Mouse (Mus musculus) bone marrow, adult 2 months (tissue): ENCODE results near the gene Aurkaip1. TPM values are rescaled to one million over a fixed set of nuclear protein-coding genes. Genes with fewer than 3 reads are reported as not detected.

ENCODE experiments used
- H3K27ac ChIP-seq: fragments of 200-500 bp; 2 replicates; pipeline ENCODE4 v1.5.1; 2012; ENCODE audit warnings: low read depth, mild to moderate bottlenecking, control low read depth, inconsistent platforms, low read length; ENCODE audit not compliant: control insufficient read depth, poor library complexity, insufficient read depth
- H3K4me1 ChIP-seq: fragments of 200-500 bp; 2 replicates; pipeline ENCODE4 v1.6.1; 2011; ENCODE audit warnings: low read length; ENCODE audit not compliant: control insufficient read depth, insufficient read depth
- H3K4me3 ChIP-seq: fragments of 200-500 bp; replicated peaks from 2 replicates; pipeline ENCODE3; 2011; ENCODE audit warnings: mild to moderate bottlenecking, low read depth, low read length, control low read depth; ENCODE audit not compliant: control insufficient read depth
- CTCF ChIP-seq: fragments of 200-500 bp; IDR thresholded peaks from 2 replicates; pipeline ENCODE4 v1.5.1; 2011; ENCODE audit warnings: low read length, control low read depth; ENCODE audit not compliant: control insufficient read depth, insufficient read depth
- POLR2A ChIP-seq: fragments of 200-500 bp; IDR thresholded peaks from 2 replicates; pipeline ENCODE4 v1.6.1; 2011; ENCODE audit warnings: low read depth, mild to moderate bottlenecking, control low read depth, low read length, borderline replicate concordance; ENCODE audit not compliant: control insufficient read depth
- WGBS: fragments of 180-500 bp; shearing (Covaris S2); methylation state at CpG from one replicate; pipeline ENCODE4 v1.1.7; 2018; 5-methylcytosine and 5-hydroxymethylcytosine counted together
- polyA plus RNA-seq: library from polyadenylated mRNA; stranded (reverse); fragments of >200 nt; gene quantifications from 2 replicates; pipeline ENCODE4 v1.2.4, GENCODE M21; 2011; ENCODE audit warnings: low replicate concordance; ENCODE audit not compliant: missing spikeins, insufficient read depth, insufficient read length

The Aurkaip1 gene
- polyA plus RNA-seq, 1 experiment = 114 TPM

- TF ChIP-seq POLR2A = no peak
- no peak for TF ChIP-seq CTCF
- Histone ChIP-seq H3K4me1 (peaks cover 3% of the 10 kb centered on the region), H3K4me3 (no peak overlapping the region), H3K27ac (no peak overlapping the region)
- 90% methylated on average over 9 of the region's 9 CpGs for WGBS
Observed at GRCm38 (mm10) chr4:155853421-155853820, 22.3 kb downstream of the Aurkaip1 start.

- H3K27ac ChIP-seq = no peak overlapping the region
- TF ChIP-seq CTCF (no peak), POLR2A (no peak)
- no peak overlapping the region for H3K4me3 ChIP-seq
- no peaks in the 10 kb centered on the region for H3K4me1 ChIP-seq
- WGBS = 93% methylated on average over 12 of the region's 12 CpGs
Observed at GRCm38 (mm10) chr4:155854991-155855390, 23.9 kb downstream of the Aurkaip1 start.

- H3K27ac ChIP-seq = no peak overlapping the region
- H3K4me1 ChIP-seq = no peaks in the 10 kb centered on the region
- TF ChIP-seq CTCF = no peak
- TF ChIP-seq POLR2A = no peak
- 84% methylated on average over 12 of the region's 12 CpGs for WGBS
- no peak overlapping the region for H3K4me3 ChIP-seq
Observed at GRCm38 (mm10) chr4:155856071-155856470, 25.0 kb downstream of the Aurkaip1 start.

- 57% methylated on average over 3 of the region's 3 CpGs for WGBS
- Histone ChIP-seq H3K27ac (no peak overlapping the region; the same call in 1 of the 2 replicates), H3K4me3 (no peak overlapping the region), H3K4me1 (peaks cover 2% of the 10 kb centered on the region; the same call in 1 of the 2 replicates)
- TF ChIP-seq CTCF (no peak), POLR2A (no peak)
Observed at GRCm38 (mm10) chr4:155856881-155857280, 25.8 kb downstream of the Aurkaip1 start.

GRCm38 (mm10) chr4:155859318-155859717 lies 28.2 kb downstream of the Aurkaip1 start:
- no peak overlapping the region for H3K4me3 ChIP-seq
- 57% methylated on average over 13 of the region's 13 CpGs for WGBS
- no peak for TF ChIP-seq POLR2A
- TF ChIP-seq CTCF = no peak
- H3K4me1 ChIP-seq = peaks cover 6% of the 10 kb centered on the region
- H3K27ac ChIP-seq = no peak overlapping the region

- Histone ChIP-seq H3K4me1 (peaks cover 6% of the 10 kb centered on the region), H3K27ac (peak overlapping the region; percentile 46), H3K4me3 (no peak overlapping the region)
- WGBS = 57% methylated on average over 7 of the region's 7 CpGs
- no peak for TF ChIP-seq POLR2A
Observed at GRCm38 (mm10) chr4:155861787-155862186, 30.7 kb downstream of the Aurkaip1 start.

- Histone ChIP-seq H3K27ac (peak within 1 kb of the TSS; percentile 46; the same call in 1 of the 2 replicates), H3K4me3 (no peak within 1 kb of the TSS), H3K4me1 (peaks cover 6% of the 10 kb centered on the region)
- TF ChIP-seq CTCF (no peak), POLR2A (no peak)
- WGBS = 72% methylated on average over 5 of the region's 5 CpGs
Observed at GRCm38 (mm10) chr4:155863001-155863400, 31.9 kb downstream of the Aurkaip1 start, which contains the start of gene Tas1r3. Gene Tas1r3 (minus strand): TSS chr4:155863362.

- peaks cover 2% of the 10 kb centered on the region for H3K4me1 ChIP-seq
- TF ChIP-seq POLR2A (no peak), CTCF (no peak)
- WGBS = 8% methylated on average over 22 of the region's 22 CpGs
Observed at GRCm38 (mm10) chr4:155868614-155869298, 37.7 kb downstream of the Aurkaip1 start.

More at GRCm38 (mm10) chr4:155868614-155869298, 37.7 kb downstream of the Aurkaip1 start:
- Histone ChIP-seq H3K27ac (peak overlapping the region; percentile 49), H3K4me3 (peak overlapping the region; percentile 100)
